Mouse (Mus musculus) embryonic facial prominence, embryonic 11.5 days (tissue): ENCODE measurements around the gene Cradd. TPM values are rescaled to one million over a fixed set of nuclear protein-coding genes. Genes with fewer than 3 reads are reported as not detected.

Experiments
- ATAC-seq: fragments of 200-750 bp; cut with Nextera tagmentation; replicated peaks from 2 replicates; pipeline ENCODE4 v1.8.0; 2017; ENCODE audit warnings: low read depth; ENCODE audit not compliant: insufficient number of reproducible peaks, low FRiP score, low TSS enrichment
- DNase-seq: peaks from one replicate; pipeline ENCODE4 v3.0.0-alpha.2; 2015; ENCODE audit warnings: low spot score
- H3K27ac ChIP-seq: fragments of 300-500 bp; sonication (generic); replicated peaks from 2 replicates; pipeline ENCODE4 v1.5.1; 2014; ENCODE audit warnings: mild to moderate bottlenecking, low read depth, low read length, control low read depth
- H3K27me3 ChIP-seq: fragments of 300-500 bp; sonication (generic); 2 replicates; pipeline ENCODE4 v1.6.1; 2014; ENCODE audit warnings: mild to moderate bottlenecking, low read length, moderate library complexity, mixed read lengths; ENCODE audit not compliant: control insufficient read depth, insufficient read depth
- H3K36me3 ChIP-seq: fragments of 300-500 bp; sonication (generic); replicated peaks from 2 replicates; pipeline ENCODE4 v1.6.1; 2014; ENCODE audit warnings: low read depth, mild to moderate bottlenecking, low read length, moderate library complexity, mixed read lengths; ENCODE audit not compliant: control insufficient read depth, insufficient read depth
- H3K4me1 ChIP-seq: fragments of 300-500 bp; sonication (generic); 2 replicates; pipeline ENCODE4 v1.6.1; 2014; ENCODE audit warnings: low read length, mixed read lengths; ENCODE audit not compliant: control insufficient read depth, insufficient read depth
- H3K4me2 ChIP-seq: fragments of 300-500 bp; sonication (generic); 2 replicates; pipeline ENCODE4 v1.6.1; 2014; ENCODE audit warnings: low read depth, mild to moderate bottlenecking, control low read depth, low read length, moderate library complexity
- H3K4me3 ChIP-seq: fragments of 300-500 bp; sonication (generic); 2 replicates; pipeline ENCODE4 v1.5.1; 2014; ENCODE audit warnings: low read depth, low read length, control low read depth
- H3K9ac ChIP-seq: fragments of 300-500 bp; sonication (generic); replicated peaks from 2 replicates; pipeline ENCODE4 v1.6.1; 2014; ENCODE audit warnings: mild to moderate bottlenecking, control low read depth, low read length
- H3K9me3 ChIP-seq: fragments of 300-500 bp; sonication (generic); replicated peaks from 2 replicates; pipeline ENCODE4 v1.6.1; 2016; ENCODE audit warnings: mild to moderate bottlenecking, low read length, inconsistent platforms, mixed read lengths; ENCODE audit not compliant: control insufficient read depth
- WGBS: fragments of 180-500 bp; shearing (Covaris S2); extraction: QIAGEN DNeasy Blood & Tissue Kit; methylation state at CpG from one replicate; pipeline ENCODE4 v1.1.7; 2014; 5-methylcytosine and 5-hydroxymethylcytosine counted together
- polyA plus RNA-seq: library from polyadenylated mRNA; unstranded; fragments of >200 nt; fragmentation: Nextera tagmentation; extraction: Ambion mirVana; gene quantifications from 2 replicates; pipeline ENCODE4 v1.2.1, GENCODE M21; 2014

Gene Cradd
- polyA plus RNA-seq, 1 experiment from 2014 or later, result 15.3 TPM

- 30% methylated on average over 11 of the region's 11 CpGs for WGBS
- DNase-seq (no peak), ATAC-seq (no peak; the same call in 1 of the 2 replicates)
- Histone ChIP-seq H3K4me3 (no peak overlapping the region), H3K9me3 (no peaks in the 10 kb centered on the region), H3K9ac (no peak overlapping the region), H3K4me2 (no peak overlapping the region), H3K27ac (no peak overlapping the region), H3K36me3 (no peaks in the 10 kb centered on the region), H3K4me1 (no peaks in the 10 kb centered on the region), H3K27me3 (no peaks in the 10 kb centered on the region)
These were observed 124.2 kb downstream of the Cradd start for GRCm38 (mm10) chr10:95199541-95200269.

- no peaks in the 10 kb centered on the region for H3K27me3 ChIP-seq
- WGBS, result 84% methylated on average over 8 of the region's 8 CpGs
- ATAC-seq (no peak), DNase-seq (no peak)
- no peaks in the 10 kb centered on the region for H3K4me1 ChIP-seq
- H3K36me3 ChIP-seq, result no peaks in the 10 kb centered on the region
- no peak overlapping the region for H3K9ac ChIP-seq
- no peaks in the 10 kb centered on the region for H3K9me3 ChIP-seq
- no peak overlapping the region for H3K4me3 ChIP-seq
- no peak overlapping the region for H3K4me2 ChIP-seq
- H3K27ac ChIP-seq, result no peak overlapping the region
These were observed 126.6 kb downstream of the Cradd start for GRCm38 (mm10) chr10:95197377-95197776.

- no peak for ATAC-seq
- Histone ChIP-seq H3K4me1 (no peaks in the 10 kb centered on the region), H3K27me3 (no peaks in the 10 kb centered on the region), H3K9me3 (no peaks in the 10 kb centered on the region), H3K36me3 (no peaks in the 10 kb centered on the region), H3K27ac (no peak overlapping the region), H3K4me2 (no peak overlapping the region), H3K4me3 (no peak overlapping the region), H3K9ac (no peak overlapping the region)
- DNase-seq, result no peak
- WGBS, result 86% methylated on average over 5 of the region's 5 CpGs
These were observed 128.2 kb downstream of the Cradd start for GRCm38 (mm10) chr10:95195719-95196118.

- Histone ChIP-seq H3K36me3 (no peaks in the 10 kb centered on the region), H3K27me3 (no peaks in the 10 kb centered on the region), H3K4me2 (no peak overlapping the region), H3K27ac (no peak overlapping the region), H3K9ac (no peak overlapping the region), H3K4me3 (no peak overlapping the region), H3K4me1 (no peaks in the 10 kb centered on the region), H3K9me3 (no peaks in the 10 kb centered on the region)
- ATAC-seq (no peak), DNase-seq (no peak)
- WGBS, result 91% methylated on average over 4 of the region's 4 CpGs
These were observed 129.2 kb downstream of the Cradd start for GRCm38 (mm10) chr10:95194776-95195175.

- WGBS, result 30% methylated on average over 11 of the region's 11 CpGs
- Histone ChIP-seq H3K27ac (no peak overlapping the region), H3K4me2 (no peak overlapping the region), H3K4me3 (no peak overlapping the region), H3K27me3 (no peaks in the 10 kb centered on the region), H3K36me3 (no peaks in the 10 kb centered on the region), H3K4me1 (no peaks in the 10 kb centered on the region), H3K9ac (no peak overlapping the region), H3K9me3 (no peaks in the 10 kb centered on the region)
- DNase-seq (peak; percentile 68), ATAC-seq (0 out of 2 replicates have a peak, but pooled peaks have one; percentile 23)
These were observed 130.1 kb downstream of the Cradd start for GRCm38 (mm10) chr10:95193875-95194281.

GRCm38 (mm10) chr10:95191881-95192280 is 132.1 kb downstream of the Cradd start:
- WGBS, result 80% methylated on average over 3 of the region's 3 CpGs
- H3K27ac ChIP-seq, result no peak overlapping the region
- H3K4me3 ChIP-seq, result no peak overlapping the region
- H3K9me3 ChIP-seq, result no peaks in the 10 kb centered on the region
- no peak for ATAC-seq
- H3K27me3 ChIP-seq, result no peaks in the 10 kb centered on the region
- no peaks in the 10 kb centered on the region for H3K36me3 ChIP-seq
- H3K4me2 ChIP-seq, result no peak overlapping the region
- H3K4me1 ChIP-seq, result no peaks in the 10 kb centered on the region
- DNase-seq, result no peak
- no peak overlapping the region for H3K9ac ChIP-seq

- 88% methylated on average over 9 of the region's 9 CpGs for WGBS
- no peak overlapping the region for H3K4me2 ChIP-seq
- no peak overlapping the region for H3K9ac ChIP-seq
- no peaks in the 10 kb centered on the region for H3K4me1 ChIP-seq
- no peak overlapping the region for H3K4me3 ChIP-seq
- no peaks in the 10 kb centered on the region for H3K27me3 ChIP-seq
- no peak for DNase-seq
- no peaks in the 10 kb centered on the region for H3K9me3 ChIP-seq
- H3K36me3 ChIP-seq, result no peaks in the 10 kb centered on the region
- no peak overlapping the region for H3K27ac ChIP-seq
- no peak for ATAC-seq
These were observed 132.7 kb downstream of the Cradd start for GRCm38 (mm10) chr10:95191151-95191655.

- no peak overlapping the region for H3K4me3 ChIP-seq
- no peaks in the 10 kb centered on the region for H3K27me3 ChIP-seq
- no peak overlapping the region for H3K9ac ChIP-seq
- H3K4me2 ChIP-seq, result no peak overlapping the region
- no peaks in the 10 kb centered on the region for H3K36me3 ChIP-seq
- 89% methylated on average over 16 of the region's 16 CpGs for WGBS
- ATAC-seq (no peak), DNase-seq (no peak)
- no peaks in the 10 kb centered on the region for H3K9me3 ChIP-seq
- no peaks in the 10 kb centered on the region for H3K4me1 ChIP-seq
- H3K27ac ChIP-seq, result no peak overlapping the region
These were observed 134.3 kb downstream of the Cradd start for GRCm38 (mm10) chr10:95189550-95190211.
